Mouse (Mus musculus) layer of hippocampus, adult 8-10 months (tissue): Measurements from ENCODE around the gene Msx2. TPM values are rescaled to one million over a fixed set of nuclear protein-coding genes. Genes with fewer than 3 reads are reported as not detected.

ENCODE experiments used
- DNase-seq, 2 experiments: peaks; one replicate each; pipeline ENCODE4 v3.0.0; 2022; ENCODE audit warnings: low spot score in 2 of 2
- total RNA-seq, 4 experiments: library from RNA; stranded (reverse); gene quantifications; 2 replicates each; pipeline ENCODE4 v1.2.4; 2022

The Msx2 gene
- total RNA-seq: under 1 TPM; 0.16 to 0.70 (median 0.45) TPM

DNA sequence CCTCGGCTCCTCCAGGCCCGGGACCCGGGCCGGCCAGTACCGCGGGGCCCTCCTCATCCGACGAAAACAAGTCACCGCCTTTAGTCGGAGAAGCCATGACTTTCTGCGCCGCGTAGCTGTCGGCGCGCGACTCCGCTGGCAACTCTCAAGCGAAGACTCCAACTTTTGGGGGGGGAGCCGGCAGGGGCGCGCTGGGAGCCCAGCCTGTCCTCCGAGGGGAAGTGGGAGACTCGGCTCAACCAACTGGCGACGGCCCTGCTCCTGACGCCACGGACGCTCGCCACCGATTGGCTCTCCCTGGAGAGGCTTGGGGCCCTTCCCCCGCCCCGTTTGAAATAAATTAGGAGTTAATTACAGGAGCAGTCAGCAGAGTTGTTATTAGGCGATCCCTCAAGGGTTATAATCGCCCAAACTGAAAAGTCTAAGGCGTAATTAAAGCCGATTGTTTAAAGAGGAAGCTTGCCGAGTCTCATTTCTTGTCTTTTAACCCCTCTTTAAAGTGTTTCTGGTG lies at the start of gene Msx2:
Msx2 (minus strand) TSS at position 461 of the 511 bp plus-strand sequence.
- DNase-seq: peak; percentile 18 to 23

DNA sequence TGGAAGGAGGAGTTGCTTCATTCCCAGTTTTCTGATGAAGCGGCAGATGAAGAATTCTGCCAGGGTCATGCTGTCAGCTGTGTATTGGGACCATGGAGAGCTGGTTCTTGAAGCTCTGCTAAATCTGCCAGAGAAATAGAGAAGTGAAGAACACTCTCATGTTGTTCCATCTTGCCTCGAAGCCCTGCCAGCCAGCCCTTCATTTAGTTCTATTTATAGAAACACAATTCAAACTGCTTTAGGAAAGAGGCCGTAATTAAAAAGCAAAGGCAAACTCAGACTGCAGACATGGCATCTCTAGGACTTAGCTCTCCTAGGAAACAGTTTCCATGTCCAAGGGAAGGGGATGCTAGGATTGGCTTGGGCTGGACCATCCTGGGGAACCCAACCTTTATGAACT lies 48.6 kb upstream of the Msx2 start:
- no peak for DNase-seq

DNA sequence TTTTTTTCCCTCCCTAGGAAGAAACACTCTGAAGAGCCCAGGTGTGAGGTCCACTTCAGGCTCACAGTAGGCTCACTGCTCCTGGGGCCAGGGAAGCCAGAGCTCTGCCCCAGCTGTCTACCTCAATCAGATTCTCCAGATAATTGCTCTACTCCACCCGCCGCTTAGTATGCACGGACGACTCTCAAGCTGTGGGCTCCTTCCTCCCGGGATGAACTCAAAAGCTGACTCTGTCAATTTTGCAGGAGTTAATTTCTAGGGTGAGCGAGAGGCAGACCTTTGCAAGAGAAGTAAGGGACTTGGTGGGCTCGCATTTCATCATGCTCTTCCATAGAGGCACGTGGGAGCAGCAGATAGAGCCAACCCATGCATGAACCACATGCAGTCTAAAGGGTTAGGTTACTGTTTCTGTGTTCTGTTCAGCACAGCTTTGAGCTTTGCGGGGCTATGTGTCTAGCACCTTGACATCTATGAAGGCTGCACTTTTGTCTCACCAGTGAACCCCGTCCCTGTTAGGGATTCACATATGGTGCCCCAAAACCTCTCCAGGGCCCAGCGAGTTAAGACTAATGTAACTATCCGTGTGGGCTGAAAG lies 47.6 kb upstream of the Msx2 start:
- DNase-seq: no peak

DNA sequence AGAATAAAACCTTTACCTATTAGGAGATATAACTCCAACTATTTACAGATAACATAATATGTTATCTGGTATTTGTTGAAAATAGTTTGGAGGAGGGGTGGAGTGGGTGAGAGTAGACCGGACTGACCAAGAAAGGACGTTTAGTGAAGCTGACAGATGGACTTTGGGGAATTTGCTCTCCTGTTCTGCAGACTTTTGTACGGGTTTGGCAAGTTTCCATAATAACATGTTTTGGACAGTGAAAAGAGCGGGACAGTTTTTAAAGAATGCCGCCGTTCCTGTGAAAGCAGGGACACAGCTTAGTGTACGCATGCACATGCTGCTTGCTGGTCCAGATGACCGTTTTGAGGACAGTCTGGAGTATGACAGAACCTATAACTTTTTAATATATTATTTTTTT lies 46.9 kb upstream of the Msx2 start:
- DNase-seq: no peak

- DNase-seq: no peak
Observed at GRCm38 (mm10) chr13:53518306-53518705, 45.4 kb upstream of the Msx2 start.

DNA sequence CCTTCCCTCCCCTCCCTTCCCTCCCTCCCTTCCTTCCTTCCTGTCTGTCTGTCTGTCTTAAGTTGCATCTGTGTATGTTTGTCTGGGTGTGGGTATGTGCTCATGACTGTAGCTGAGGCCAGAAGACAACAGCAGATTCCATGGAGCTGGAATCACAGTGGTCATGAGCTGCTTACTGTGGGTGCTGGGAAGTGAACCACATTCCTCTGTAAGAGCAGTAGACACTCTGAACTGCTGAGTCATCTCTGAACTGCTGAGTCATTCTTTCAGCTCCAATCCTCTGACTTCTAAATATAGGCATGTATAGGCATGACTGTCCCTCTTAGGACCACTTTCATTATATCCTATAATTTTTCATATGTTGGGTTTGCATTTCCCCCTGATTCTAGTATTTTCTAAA lies 41.7 kb upstream of the Msx2 start:
- DNase-seq: no peak

DNA sequence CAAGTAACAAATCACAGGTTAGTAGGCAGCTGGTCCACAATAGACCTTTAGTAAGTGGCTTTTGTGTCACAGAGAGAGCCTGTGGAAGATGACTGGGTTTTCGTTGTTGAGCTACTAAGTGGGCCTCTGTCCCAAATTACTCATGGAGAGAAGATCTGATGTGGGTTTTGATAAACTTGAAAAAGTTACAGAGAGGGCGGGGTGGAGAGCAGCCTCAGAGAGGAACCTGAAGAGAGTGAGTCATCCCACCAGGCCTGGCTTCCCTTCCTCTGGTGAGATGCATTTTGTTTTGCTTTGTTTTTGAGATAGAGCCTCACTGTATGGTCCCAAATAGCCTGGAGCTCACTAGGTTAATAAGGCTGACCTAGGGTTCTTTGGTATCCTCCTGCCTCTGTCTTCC lies 38.5 kb upstream of the Msx2 start:
- no peak for DNase-seq

DNA sequence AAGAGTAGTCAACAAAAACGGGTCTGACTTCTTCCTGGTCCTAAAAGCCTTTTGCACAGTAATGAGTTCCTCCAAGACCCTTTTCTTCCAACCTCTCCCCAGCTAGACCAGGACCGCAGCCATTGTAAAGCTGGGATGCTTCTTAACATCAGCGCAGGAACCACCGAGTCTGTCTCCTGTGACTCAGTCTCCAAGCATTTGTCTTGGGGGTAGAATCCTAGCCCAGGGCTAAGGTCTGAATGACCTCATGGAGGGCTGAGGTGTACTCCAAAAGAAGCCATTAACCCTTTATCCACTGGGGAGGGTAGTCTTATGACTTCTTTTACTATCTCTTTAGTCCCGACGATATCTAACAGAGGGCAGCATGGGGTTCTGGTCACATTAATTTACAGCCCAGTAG lies 29.5 kb upstream of the Msx2 start:
- DNase-seq: no peak

- DNase-seq: no peak
Observed at GRCm38 (mm10) chr13:53501561-53502253, 28.8 kb upstream of the Msx2 start.

DNA sequence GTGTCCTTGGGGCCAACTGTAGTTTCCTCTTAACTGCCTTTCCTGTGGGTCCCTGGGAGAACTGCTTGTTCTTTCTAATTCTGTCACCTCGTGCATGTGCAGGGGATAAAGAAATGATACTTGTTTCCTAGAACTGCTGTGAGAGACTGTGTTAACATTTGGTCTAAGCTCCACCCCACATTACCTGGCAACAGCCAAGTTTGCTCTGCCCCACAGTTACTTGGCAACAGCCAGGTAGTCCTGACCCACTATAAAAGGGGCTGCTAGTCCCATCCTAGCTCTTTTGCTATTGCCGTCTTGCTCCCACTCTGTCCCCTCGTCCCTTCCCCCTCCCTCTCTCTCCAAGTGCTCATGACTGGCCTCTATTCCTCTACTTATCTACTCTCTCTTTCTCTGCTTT lies 28.2 kb upstream of the Msx2 start:
- no peak for DNase-seq

DNA sequence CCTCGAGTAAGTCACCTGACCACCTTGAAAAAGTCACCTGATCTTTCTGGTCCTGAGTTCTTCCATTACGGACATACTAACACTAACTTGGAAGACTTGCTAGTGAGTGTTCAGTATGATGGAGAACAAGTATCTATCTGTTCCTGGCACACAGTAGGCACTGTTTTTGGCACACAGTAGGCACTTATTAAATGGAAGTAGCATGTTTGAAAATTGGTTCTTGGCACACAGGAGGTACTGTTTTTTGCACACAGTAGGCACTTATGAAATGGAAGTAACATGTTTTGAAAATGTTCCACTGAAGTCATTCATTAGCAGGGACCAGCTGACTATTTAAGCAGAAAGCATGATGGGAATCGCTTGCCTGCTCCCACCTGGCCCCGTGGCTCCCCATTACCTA lies 13.6 kb upstream of the Msx2 start:
- no peak for DNase-seq

DNA sequence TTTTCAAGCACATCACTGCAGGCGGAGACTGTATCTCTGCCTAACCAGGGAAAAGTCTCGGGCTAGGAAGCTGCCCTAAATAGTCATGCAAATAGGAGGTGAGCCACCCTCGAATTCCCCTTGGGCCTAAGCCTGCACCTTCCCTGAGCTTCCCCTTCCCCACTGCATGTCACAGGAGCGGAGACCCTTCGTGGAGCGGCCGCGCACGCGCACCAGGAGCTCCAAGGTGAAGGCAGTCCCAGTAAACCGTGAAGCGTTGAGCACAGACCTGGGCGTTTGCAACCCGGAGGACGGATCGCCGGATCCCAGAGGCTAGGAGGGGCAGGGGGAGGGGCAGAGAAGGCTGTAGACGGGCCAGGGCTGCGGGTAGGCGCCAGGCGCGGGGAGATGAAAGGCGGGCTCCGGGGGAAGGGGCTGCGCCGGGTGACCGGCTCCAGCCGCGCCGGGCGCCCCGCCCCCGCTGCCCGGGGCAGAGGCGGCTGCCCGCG lies 2.9 kb upstream of the Msx2 start:
- DNase-seq: no peak

- DNase-seq: no peak
Observed at GRCm38 (mm10) chr13:53474491-53474890, 1.6 kb upstream of the Msx2 start.

GRCm38 (mm10) chr13:53473991-53474390 lies 1.1 kb upstream of the Msx2 start:
- no peak for DNase-seq

DNA sequence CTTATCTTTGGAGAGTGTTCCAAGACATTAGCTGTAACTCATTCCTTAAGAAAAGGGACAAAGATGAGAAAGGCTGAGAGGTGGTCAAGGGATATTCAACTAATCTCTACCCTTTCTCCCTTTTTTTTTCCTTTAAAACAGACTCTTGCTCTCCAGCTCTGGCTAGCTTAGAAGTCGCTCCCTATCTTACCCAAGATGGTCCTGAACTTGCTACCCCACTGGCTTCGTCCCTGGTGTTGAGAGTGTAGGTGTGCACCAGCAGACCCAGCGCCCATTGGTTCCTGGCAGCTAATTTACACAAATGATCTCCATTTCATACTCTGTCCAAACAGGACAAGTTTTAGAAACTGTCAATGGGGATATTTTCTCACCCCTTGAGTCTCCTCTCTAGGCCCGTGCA lies 417 bp upstream of the Msx2 start:
- no peak for DNase-seq

- DNase-seq: no peak
Observed at GRCm38 (mm10) chr13:53471926-53472613, 804 bp downstream of the Msx2 start.

- DNase-seq: no peak
Observed at GRCm38 (mm10) chr13:53471411-53471810, 1.5 kb downstream of the Msx2 start.

DNA sequence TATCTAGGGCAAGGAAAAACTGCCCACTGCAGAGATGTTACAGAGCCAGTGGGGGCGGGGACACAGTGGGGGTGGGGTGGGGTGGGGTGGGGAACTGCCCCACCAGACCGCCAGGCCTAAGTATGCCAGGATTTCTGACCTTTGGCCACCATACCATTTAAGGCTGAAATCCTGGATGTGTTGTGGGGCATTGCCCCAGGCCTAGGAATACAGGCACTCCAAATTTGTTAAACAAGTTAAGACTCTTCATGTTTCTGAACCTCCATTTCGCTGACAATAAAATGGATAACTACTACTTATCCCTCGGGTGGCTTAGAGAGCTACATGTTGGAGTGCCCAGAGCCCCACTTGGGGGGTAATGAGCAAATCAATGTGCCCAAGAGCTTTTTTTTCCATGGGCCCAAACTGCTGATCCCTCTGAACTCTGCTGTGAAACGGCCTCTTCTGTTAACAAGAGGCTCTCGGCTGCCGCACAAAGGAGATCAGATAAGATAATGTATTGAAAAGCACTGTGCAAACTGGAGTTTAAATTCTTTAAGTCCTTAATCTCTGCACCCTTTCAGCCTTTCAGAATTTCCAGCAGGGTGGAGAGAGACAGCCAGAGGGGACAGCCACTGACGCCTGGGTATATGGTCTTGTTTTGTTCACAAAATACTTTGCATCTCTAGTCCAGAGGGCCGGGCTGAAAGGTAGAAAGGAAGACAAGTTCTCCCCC lies 2.3 kb downstream of the Msx2 start:
- DNase-seq: no peak

DNA sequence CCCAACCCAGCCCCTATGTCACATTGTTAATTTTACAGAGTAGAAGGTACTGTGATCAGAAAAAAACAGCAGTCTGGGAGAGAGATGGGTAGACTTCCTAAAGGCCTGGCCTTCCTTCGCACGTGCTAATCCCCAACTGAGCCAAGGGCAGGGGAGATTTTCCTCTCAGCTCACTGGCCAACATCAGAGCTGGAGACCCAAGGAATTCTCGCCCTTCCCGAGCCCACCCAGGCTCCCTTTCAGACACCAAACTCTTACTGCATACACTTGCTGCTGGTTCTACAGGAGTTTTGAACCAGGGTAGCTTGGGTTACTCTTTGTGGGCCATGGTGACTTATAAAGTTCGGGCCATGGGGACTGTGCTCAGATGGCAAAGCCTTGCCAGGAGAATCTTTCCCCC lies 3.1 kb downstream of the Msx2 start:
- DNase-seq: no peak

GRCm38 (mm10) chr13:53468171-53468570 lies 4.7 kb downstream of the Msx2 start:
- DNase-seq: no peak

- no peak for DNase-seq
Observed at GRCm38 (mm10) chr13:53466189-53466866, 6.5 kb downstream of the Msx2 start.
